Mouse (Mus musculus) retina, adult 2 months (tissue): ENCODE data around the gene Cipc.

ENCODE experiments used
- DNase-seq: peaks from one replicate; pipeline ENCODE4 v3.0.0-alpha.2; 2012; ENCODE audit warnings: low read depth, low spot score

Cipc gene

DNA sequence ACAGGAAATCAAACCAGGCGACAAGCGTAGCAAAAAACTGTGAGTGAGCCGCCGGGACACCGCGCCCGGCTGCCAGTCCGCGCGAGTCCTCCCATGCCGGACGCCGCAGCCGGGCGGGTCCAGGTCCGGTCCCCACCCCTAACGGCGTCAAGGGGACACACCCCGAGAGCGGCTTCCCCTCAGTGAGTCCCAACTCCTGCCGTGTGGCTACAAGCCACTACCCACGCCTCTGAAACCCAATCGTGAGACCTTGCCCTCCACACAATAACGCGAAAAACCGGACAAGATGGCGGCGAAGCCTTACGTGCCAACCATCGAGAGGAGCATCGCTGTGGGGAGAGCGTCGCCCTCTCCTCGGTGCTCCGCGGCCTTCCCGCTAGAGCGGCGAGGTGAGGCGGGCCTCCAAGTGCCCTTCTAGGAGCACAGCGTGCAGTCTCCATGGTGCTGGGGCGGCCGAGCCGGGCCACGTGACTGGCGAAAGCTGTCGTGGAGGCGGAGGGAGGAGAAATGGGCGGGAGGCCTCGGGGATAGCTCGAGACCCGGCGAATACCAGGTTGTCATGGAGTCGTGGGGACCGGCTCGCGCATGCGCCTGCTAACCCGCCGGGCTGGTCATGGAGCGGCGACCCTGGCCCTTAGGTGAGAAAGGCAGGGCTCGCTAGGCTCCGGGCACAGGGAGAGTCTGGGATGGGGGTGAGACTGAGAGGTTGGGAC is at the start of gene Cipc:
Gene Cipc (plus strand): TSS at position 182 of the 713 bp plus-strand sequence.
- DNase-seq: peak; percentile 96

DNA sequence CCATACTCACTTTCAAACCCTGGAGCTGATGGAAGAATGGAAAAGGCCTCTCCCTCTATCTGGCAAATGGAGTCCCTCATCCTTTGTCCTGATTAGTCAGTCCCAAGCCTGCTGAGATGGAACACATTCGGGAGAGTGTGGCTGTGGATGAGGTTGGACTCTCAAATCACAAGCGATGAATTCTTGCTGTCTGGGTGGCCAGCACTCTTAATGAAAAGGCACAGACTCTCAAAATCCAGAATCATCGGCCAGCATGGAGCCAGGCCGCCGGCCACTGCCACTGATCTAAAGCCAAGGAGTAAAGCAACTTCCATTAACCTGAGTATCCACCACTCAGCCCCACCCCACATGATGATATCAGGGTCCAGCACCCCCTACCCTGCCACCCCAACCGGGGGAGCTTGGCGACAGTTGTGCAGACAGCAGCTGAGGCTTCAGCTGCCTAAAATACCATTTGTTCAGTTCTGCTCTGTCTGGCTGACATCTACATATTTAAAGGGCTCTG is 49.0 kb upstream of the Cipc start:
- DNase-seq: no peak

DNA sequence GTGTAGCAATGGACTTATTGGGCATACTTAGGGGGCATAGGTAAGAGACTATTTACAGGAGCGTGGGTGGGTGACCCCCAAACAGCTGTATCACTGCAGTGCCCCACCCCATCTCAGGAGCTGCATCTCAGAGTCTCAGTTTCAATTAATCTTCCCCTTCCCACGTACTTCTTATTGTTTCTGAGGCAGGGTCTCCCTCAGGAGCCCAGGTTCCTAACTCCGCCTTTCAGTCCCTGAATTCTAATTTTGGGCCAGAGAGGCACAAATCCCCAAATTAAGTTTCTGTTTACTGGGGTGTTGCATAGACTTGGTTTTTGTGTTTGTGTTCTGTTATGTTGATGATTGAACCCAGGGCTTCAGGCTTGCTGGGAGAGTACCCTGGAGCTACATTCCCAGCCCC is 48.4 kb upstream of the Cipc start:
- no peak for DNase-seq

DNA sequence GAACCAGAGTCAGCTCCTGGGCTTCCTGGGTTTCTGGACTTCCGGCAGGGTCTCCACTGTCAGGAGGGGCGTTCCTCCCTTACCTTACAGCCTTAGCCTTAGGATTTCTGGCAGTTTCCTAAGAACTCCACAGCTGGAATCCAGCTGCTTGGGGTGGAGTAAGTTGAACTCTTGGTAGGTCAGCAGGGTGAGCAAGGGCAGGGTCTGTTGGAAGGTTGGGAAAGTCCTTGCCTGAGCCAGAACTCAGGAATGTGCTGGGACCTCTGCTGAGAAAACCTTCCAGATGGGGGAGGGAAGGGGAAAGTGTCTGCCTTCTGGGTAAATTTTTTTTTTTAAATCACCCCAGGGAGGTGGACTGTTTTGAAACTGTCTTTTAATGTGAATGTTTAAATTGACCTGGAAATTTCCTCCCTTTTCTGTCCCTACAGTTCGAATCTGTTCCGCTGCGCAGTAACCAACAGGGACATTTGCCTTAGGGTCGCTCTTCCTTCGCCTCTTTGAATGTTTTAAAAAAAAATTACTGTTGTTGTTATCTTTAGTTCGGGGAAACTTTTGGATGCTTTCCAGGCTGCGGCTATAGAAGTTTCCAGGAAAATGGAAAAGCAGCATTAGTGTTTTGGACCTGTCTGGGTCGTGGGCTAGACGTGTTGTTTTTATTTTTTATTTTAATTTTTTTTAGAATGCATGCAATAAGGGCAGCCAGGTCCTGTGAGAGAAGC is 47.2 kb upstream of the Cipc start:
- no peak for DNase-seq

DNA sequence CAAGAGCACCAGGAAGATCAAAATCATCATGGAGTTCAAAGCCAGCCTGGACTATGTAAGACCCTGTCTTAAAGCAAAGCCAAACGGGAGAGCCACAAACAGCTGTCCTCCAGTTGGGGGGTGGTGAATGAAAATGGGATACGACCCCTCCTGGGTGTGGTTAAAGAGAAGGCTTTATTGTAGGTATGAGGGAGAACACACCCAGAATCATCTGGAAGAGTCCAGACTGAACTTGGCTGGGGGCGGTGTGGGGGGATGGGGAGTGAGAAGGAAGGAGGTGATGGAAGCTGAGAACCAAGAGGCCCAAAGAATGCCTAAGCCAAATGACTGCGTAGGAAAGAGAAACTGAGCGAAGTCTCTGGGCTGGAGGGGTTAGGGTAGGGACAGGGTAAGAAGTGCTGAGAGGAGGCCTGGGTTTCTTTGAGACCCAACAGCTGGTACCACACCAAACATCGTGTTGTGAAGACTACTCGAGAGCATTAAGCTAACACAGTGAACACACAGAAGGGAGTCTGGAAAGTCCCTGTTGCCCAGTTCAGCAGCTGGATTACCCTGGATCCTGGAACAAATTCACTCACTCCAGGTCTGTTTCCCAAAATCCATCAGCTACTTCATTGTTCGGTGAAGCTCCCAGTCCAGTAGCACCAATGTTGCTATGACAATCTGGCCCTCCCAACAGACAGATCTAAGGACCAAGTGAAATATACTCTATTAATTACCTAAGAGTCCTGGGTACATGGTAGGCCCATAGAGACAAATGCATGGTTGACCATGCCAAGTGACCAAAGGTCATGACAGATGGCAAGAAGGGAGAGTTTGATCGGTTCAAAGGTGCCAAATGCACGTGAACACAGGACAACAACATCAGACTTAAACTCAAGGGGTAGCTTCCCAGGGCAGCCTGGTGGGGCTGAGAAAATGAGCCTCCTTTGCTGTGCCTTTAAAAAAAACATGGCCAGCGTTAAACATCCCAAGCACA is 42.7 kb upstream of the Cipc start:
- DNase-seq: no peak

DNA sequence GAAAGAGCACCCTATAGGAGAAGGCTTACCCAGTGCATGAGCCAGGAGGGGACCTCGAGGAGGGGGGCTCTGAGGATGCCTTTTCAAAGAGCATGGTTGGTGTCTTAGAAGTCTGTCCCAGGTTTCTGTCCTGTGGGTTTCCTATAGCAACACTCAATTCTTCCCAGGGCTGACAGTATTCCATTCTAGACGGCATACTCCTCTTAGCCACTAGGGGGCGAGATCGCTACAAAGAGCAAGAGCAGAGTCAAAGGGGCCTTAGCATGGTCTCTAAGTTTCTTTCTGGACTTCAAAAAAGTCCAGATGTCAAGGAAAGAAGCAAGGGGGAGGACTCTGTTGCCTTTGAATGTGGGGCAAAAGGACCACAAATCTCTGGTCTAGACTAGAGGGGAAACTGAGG is 41.6 kb upstream of the Cipc start:
- no peak for DNase-seq

DNA sequence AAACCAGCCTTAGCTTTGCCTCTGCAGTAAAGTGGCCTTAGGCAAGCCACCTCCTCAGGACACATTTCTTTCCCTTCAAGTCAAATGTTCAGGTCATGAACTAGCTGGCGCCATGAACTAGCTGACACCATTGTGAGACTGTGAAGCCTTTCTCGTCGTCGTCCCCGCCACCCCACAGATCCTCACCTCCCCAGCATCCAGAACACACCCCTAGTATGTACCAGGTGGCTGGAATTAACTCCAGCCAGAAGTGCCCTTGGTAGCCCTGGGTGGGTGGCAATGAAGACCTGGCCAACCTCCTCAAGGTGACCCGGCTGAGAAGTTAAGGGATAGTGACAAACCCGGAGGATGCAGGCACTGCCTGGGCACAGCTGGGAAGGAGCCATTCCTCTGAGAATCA is 41.0 kb upstream of the Cipc start:
- no peak for DNase-seq

DNA sequence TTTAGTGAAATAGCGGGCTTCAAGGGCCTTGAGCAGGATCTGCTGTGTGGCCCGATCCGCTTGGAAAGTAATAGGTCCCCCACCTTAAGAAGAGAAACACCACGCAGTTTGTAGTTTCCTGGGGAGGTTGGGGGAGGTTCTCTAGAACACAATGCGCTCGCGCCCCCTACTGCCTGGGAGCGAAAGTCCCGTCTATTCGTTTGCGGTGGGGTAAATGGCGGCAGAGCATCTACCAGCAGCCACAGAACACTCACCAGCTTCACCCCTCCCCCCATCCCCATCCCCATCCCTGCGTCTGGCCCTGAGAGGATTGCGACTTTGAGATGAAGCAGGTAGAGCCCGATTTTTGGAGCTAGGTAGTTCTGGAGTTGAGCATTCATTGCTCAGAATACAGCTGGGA is 40.4 kb upstream of the Cipc start:
- no peak for DNase-seq

DNA sequence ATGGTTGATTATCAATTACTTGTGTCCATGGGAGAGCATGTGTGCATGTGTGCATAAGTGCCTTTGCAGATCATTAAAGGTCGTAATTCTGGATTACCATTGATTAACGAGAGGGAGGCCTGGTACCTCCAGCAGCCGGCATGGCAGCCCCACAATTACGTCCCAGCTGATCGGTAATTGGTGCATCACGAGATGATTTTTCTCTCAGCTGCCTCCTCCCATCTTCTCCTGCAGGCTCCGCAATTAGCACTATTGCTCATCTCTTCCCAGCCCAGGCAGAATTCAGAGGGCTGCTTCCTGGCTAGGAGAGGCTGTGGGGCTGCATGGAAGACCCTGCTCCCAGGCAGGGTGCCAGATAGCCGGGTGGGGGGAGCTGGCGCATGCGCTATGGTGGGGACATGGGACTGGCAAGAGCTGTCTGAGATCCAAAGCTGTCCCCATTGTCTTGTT is 35.3 kb upstream of the Cipc start:
- no peak for DNase-seq

DNA sequence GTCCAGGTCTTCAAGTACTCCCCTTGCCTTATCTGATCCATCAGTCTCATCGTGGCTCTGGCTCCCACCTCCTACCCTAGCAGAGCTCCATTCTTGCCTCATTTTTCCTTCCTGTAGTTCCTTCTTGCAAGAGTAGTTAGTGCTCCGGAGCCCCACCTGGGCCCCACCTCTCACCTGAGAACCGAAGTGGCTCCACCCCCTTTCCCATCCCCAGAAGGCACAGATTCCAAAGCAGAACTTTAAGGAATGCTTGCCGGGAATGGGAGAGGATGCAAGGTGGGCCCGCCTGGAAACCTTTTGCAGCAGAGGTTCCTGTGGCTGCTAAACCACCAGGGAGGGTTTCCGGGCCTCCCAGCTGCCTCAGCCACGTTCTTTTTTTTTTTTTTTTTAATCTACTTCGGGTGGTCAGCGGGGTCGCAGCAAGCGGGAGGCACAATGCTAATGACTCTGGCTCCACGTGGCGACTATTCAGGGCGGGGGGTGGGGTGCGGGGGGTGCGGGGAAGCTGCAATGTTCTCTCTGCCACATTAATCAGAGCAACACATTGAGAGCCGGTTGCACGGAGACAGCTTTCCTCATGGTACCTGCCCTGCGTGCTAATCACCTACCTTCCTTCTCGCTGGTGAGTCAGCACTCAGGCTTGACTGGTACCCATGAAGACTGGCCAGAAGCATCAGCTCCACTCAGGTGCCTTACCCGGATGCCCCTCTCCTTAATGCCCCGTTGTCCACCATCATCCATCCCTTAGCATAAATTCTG is 34.3 kb upstream of the Cipc start:
- DNase-seq: no peak

DNA sequence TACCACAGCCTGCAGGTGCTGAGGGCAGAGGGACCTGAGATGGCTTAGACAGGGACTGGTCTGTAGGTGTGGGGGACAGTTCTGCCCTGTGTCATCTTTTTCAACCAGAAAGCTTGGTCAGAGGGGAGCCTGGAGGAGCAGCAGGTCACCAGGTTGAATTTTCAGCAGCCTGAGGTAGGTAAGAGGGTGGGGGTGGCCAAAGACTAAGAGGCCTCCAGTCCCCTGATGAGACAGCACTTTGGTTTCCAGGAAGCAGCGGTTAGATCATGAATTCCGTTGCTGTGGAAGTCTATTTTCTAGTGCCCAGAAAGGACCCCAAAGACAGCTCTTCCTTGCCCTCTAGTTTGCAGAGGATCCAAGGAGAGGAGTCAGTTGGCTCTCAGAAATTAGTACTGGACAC is 32.5 kb upstream of the Cipc start:
- DNase-seq: no peak

DNA sequence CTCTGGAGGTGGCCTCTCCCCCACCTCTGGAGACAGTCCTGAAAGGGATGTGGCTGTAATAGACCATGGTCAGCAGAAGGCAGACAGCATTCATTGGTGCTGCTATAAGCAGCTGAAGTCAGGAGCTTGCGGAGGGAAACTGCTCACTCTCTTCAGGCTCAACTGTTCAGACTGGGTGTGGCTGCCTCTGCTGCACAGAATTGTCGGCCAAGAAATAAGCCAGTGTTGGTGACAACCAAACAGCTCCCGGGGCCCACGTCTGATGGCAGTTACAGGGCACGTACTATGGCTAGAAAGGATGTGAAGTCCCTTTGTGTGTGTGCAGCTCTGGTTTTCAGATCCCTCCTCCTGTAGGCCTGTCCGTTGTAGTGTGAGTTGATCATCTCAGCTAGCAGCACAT is 32.1 kb upstream of the Cipc start:
- no peak for DNase-seq

DNA sequence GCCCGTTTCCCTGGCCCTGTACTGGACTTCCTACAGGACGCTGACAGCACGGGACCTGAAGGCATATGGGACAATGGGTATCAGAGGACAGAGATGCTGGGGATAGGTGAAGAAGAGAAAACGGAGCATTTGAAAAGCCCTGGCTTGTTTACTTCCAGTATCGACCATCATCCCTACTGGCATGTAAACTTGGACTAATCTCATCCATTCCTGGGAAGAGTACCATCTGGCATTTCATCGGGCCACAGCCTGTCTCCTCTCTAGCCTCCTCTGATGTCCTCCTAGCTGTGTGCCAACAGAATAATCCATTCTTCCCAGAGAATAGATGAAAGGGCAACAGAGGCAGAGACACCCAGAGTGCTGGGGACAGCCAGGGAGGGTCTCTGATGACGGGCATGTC is 31.2 kb upstream of the Cipc start:
- DNase-seq: no peak

DNA sequence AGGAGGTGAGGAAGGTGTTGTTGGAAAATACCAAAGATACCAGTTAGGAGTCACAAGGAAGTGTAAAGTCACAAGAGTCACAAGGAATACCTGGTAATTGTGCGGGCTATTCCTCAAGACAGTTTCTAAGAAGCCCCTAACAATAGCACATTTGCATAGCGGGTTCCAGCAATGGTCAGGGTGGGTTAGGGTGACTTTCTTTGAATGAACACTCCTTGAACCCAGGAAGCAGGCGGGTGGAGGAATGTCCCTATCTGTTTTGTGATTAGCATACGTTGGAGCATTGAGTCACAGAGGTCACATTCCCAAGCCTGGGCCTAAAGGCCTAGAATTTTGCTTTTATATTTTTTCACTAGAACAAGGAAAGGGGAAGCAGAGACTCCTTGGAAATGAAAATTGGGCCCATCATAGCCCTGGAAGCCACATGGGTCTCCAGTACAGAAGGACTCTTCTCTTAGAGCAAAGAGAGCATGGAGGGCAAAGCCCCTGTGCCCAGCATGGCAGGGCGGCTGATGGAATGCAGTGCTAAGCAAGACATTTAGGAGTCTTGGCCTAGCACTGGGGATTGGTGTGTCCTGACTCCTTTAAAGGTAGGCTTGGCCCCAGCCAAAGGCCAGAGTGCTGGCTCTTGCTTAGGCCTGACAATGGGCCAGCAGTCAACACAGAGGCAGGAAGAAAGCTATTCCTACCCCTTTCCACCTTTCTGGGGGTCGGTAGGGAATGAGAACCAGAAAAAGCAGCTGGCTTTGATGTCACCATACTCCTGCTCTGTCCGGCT is 29.9 kb upstream of the Cipc start:
- no peak for DNase-seq

DNA sequence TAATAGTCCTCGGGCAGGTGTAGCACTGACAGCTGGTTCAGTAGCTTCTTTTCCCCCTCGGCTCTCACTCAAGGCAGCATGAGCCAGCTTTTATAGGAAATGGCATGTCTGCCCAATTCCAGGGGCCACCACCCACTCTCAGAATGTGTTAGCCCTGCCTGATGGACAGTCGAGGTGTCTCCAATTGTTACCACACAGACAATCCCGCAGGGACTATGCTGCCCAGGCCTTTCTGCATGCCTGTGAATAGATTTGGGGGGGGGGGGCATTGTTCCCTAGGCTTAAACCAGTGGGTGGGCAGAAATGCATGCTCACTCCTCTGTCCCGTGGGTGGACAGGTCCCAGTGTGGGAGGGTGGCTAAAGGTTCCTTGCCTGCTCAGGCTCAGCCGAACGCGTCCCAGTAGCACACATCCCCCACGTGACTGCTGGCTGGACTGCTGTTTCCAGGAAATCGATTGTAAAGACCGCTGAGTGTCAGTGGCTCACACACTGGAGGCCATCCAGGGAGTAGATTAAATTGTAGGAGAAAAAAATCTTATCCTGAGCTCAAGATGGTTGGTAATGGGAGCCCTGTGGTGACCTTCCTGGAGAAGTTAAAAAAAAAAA is 28.4 kb upstream of the Cipc start:
- DNase-seq: no peak

DNA sequence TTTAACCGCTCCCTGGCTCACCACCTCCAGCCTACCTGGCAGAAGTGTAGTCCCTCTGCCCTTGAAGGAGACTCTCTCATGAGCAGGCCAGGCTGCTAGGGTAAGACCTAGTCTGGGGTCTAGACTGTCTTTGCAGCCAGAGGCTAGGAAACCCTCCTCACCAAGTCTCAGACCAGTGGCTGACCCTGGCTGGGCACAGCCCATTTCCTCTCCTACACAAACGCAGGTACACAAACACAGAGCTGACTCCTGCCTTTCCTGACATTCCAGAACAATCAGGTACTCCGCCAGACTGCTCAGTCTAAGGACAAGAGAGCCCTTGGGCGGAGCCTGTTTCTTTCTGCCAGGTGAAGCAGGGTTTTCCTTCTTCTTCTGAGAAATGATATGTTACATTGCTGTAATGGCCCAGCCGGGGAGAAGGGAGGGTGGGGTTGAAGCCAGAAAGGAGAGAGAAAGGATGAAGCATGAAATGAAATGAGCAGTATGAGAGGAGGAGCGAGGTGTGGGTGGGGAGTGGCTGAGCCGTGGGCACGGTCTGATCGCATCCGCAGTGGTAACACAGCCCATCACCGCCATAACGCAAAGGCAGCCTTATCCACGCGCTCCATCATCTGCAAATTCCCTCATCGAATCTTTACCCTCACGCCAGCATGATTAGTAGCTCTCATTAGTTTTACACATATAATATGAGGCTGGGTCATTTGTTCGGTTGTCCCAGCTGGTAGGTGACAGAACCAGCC is 27.7 kb upstream of the Cipc start:
- DNase-seq: no peak

DNA sequence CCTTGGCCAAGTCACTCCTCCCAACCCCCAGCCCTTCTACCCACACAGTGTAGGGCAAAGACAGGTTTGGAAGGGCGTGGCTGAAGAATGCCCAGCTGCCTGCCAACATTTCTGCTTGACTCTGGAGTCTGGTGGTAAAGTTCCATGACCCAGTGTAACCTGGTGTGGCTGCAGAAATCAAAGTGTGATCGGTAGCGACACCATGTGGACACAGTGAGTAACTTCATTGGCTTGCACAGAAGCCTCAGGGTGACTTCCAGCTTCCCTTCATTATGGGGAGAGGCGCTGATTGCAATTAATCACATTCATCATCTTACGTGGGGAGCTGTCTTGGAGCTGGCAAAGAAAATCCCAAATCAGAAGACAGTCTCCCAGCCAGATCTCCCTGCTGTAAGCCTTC is 23.0 kb upstream of the Cipc start:
- DNase-seq: no peak

DNA sequence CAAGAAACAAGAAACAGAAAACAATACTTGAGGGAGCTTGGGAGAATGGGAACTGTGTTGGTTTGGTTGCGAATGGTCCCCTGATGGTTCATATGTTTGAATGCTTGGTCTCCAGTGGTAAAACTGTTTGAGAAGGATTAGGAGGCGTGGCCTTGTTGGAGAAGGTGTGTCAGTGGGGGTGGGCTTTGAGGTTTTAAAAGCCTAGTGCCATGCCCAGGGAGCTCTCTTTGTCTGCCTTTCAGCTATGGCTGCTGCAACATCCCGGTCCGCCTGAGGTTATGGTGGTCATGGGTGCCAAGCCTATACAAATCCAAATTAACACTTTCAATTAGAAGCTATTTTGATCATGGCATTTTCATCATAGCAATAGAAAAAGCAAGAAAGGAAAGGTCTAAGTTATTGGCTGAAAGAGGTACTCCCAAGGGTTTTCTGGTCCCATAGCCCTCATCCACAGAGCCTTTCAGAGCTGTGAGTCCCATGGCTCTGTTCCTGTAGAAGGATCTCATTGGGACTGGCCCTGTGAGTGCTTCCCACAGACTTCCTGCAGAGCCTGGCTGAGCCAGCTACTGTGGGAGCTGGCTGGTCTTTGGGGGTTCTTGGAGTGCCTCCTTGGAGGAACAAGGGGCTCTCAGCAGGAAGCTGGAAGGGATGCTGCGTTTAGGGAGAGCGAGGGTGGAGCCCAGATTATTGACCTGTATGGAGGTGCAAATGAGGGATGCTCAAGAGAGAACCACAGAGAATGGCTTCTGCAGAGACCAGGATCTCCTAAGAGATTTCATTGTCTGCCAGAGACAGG is 15.7 kb upstream of the Cipc start:
- DNase-seq: no peak
